10 mouse cellular contexts compared by ENCODE assay signal in the genomic region with DNA sequence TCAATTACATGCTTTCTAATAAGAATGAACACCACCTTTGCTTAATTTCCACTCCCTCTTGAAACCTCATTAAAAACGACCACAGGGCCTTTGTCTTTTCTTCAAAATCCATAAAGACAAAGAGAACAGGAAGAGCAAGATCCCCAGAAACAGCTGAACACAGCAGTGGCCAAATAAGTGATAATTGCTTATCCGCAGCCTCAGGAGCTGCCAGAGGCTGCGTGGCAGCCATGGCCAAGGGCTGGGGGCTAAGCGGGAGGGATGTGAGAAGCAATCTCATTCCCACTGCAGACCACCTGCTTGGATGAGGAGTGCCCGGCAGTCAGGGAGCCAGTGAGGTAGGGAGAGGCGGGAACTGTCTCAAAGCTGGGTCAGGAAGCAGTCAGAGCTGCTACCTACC.
DNase-seq lines count a peak whose midpoint lies in the region; ATAC-seq lines count a peak whose summit lies in the region.
"Had no signal": no experiment of that assay in that cellular context is flagged by ENCODE, and none has a peak within 500 bp of the region (broad histone marks: within the 10 kb centered on the region; RNA-seq: fewer than 3 reads in every experiment).

No protein-coding gene starts in this region.

- peaks cover 14% of the 10 kb centered on the region for H3K36me3 ChIP-seq in hindbrain, embryonic 13.5 days
- H3K36me3 ChIP-seq in neural tube, embryonic 15.5 days, result no peaks in the 10 kb centered on the region; the same call in 1 of the 2 replicates
- H3K36me3 ChIP-seq: limb, embryonic 15.5 days had no signal

- peak; percentile 70 for ATAC-seq in hindbrain, embryonic 13.5 days (ENCODE audit: low FRiP score)
- peak; percentile 60; the same call in 1 of the 2 replicates for ATAC-seq in neural tube, embryonic 15.5 days (ENCODE audit: low FRiP score)

- peaks cover 5% of the 10 kb centered on the region for H3K9me3 ChIP-seq in hindbrain, embryonic 13.5 days
- no peaks in the 10 kb centered on the region for H3K9me3 ChIP-seq in neural tube, embryonic 15.5 days (replicated peaks)
- H3K9me3 ChIP-seq: limb, embryonic 15.5 days had no signal

- no peaks in the 10 kb centered on the region for H3K27me3 ChIP-seq in hindbrain, embryonic 13.5 days
- no peaks in the 10 kb centered on the region for H3K27me3 ChIP-seq in neural tube, embryonic 15.5 days (replicated peaks)
- H3K27me3 ChIP-seq: limb, embryonic 15.5 days had no signal

- no peak overlapping the region for H3K4me3 ChIP-seq in hindbrain, embryonic 13.5 days
- H3K4me3 ChIP-seq in neural tube, embryonic 15.5 days (replicated peaks), result no peak overlapping the region
- H3K4me3 ChIP-seq: limb, embryonic 15.5 days had no signal

- H3K4me1 ChIP-seq in hindbrain, embryonic 13.5 days (replicated peaks), result peaks cover 15% of the 10 kb centered on the region
- peaks cover 12% of the 10 kb centered on the region for H3K4me1 ChIP-seq in neural tube, embryonic 15.5 days

- DNase-seq in embryo, embryonic 11 days, result peak; percentile 24
- DNase-seq in embryo, embryonic 9.5 days (ENCODE audit: extremely low spot score), result no peak
- peak; percentile 60 for DNase-seq in left cerebral cortex, postnatal 4 days
- no peak for DNase-seq in left cerebral cortex, postnatal 25 days (ENCODE audit: low spot score in 2 of 2)
- DNase-seq in layer of hippocampus, adult 9-10 months (ENCODE audit: low spot score), result no peak
- no peak for DNase-seq in spleen, postnatal 10 days (ENCODE audit: low spot score in 2 of 2)

- H3K9ac ChIP-seq in hindbrain, embryonic 13.5 days, result no peak overlapping the region
- no peak overlapping the region for H3K9ac ChIP-seq in neural tube, embryonic 15.5 days (replicated peaks)
- H3K9ac ChIP-seq: limb, embryonic 15.5 days had no signal

- H3K4me2 ChIP-seq in hindbrain, embryonic 13.5 days, result peak overlapping the region; percentile 26
- peak overlapping the region; percentile 11 for H3K4me2 ChIP-seq in neural tube, embryonic 15.5 days
- H3K4me2 ChIP-seq: limb, embryonic 15.5 days had no signal

- peak overlapping the region; percentile 71 for H3K27ac ChIP-seq in hindbrain, embryonic 13.5 days
- peak overlapping the region; percentile 60 for H3K27ac ChIP-seq in neural tube, embryonic 15.5 days (replicated peaks)
- H3K27ac ChIP-seq: limb, embryonic 15.5 days; macrophage had no signal

- intact Hi-C loops in left cerebral cortex, postnatal 4 days (cut with DNase I), result no loop called here
- intact Hi-C loops in left cerebral cortex, postnatal 25 days (cut with DNase I), result loop anchor here (2.0 to 5.0 kb wide), 5 partner anchors 38 to 252 kb away; no protein-coding TSS in a partner anchor

- 26% methylated on average over 6 of the region's 6 CpGs for WGBS in hindbrain, embryonic 13.5 days
- 16% methylated on average over 6 of the region's 6 CpGs for WGBS in neural tube, embryonic 15.5 days

Comparison
In these comparisons a context has a peak if more than half of its experiments do, and no peak if none do; other contexts are left out.
1. DNase-seq: peak in embryo, embryonic 11 days (single experiment) and left cerebral cortex, postnatal 4 days (single experiment); none in embryo, embryonic 9.5 days (single experiment), left cerebral cortex, postnatal 25 days (0 of 2), layer of hippocampus, adult 9-10 months (single experiment) and spleen, postnatal 10 days (0 of 2).